Mouse (Mus musculus) cortical plate, adult 2 months (tissue): ENCODE measurements around the gene Il17rc. TPM values are rescaled to one million over a fixed set of nuclear protein-coding genes. Genes with fewer than 3 reads are reported as not detected.

Source experiments
- H3K27ac ChIP-seq: fragments of 200-500 bp; 2 replicates; pipeline ENCODE4 v1.5.1; 2012; ENCODE audit warnings: low read length, control low read depth, inconsistent platforms; ENCODE audit not compliant: insufficient read depth
- H3K4me1 ChIP-seq: fragments of 200-500 bp; 2 replicates; pipeline ENCODE4 v1.6.1; 2011; ENCODE audit warnings: low read length; ENCODE audit not compliant: control insufficient read depth, insufficient read depth
- H3K4me3 ChIP-seq: fragments of 200-500 bp; 2 replicates; pipeline ENCODE4 v1.5.1; 2011; ENCODE audit warnings: mild to moderate bottlenecking, low read length, control low read depth; ENCODE audit not compliant: insufficient read depth
- CTCF ChIP-seq: fragments of 200-500 bp; IDR thresholded peaks from 2 replicates; pipeline ENCODE4 v1.5.1; 2011; ENCODE audit warnings: mild to moderate bottlenecking, control low read depth, low read length; ENCODE audit not compliant: insufficient read depth; ENCODE audit errors: extremely low read depth
- POLR2A ChIP-seq: fragments of 200-500 bp; IDR thresholded peaks from 2 replicates; pipeline ENCODE4 v1.6.1; 2011; ENCODE audit warnings: mild to moderate bottlenecking, low read length, control low read depth; ENCODE audit not compliant: insufficient read depth; ENCODE audit errors: extremely low read depth
- polyA plus RNA-seq: library from polyadenylated mRNA; depleted of rRNA; stranded (reverse); fragments of >200 nt; gene quantifications from 2 replicates; pipeline ENCODE4 v1.2.3, GENCODE M21; 2012; rRNA removed

Il17rc gene
- polyA plus RNA-seq, result 6.9 and 7.3 TPM in 2 replicates

DNA sequence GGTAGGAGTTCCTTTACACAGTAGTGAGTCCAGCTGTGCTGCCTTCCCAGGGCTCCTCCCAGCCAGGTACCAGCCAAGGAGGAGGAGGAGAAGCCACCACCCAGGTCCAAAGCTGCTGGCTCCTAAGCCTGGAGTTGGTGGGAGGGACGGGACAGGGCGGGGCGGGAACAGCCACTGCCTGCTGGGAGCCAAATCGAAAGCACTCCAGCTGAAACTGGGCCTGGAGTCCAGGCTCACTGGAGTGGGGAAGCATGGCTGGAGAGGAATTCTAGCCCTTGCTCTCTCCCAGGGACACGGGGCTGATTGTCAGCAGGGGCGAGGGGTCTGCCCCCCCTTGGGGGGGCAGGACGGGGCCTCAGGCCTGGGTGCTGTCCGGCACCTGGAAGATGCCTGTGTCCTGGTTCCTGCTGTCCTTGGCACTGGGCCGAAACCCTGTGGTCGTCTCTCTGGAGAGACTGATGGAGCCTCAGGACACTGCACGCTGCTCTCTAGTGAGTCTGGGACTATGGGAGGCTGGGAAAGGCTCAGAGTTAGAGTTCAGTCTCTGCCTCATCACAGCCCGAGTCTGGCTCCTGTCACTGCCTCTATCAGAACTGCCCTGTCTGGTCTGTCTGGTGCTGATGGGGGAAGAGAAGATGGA, at the start of gene Il17rc:
Il17rc (plus strand) TSS at position 131 of the 640 bp plus-strand sequence.
- H3K27ac ChIP-seq, result no peak within 1 kb of the TSS
- TF ChIP-seq CTCF (no peak), POLR2A (no peak)

DNA sequence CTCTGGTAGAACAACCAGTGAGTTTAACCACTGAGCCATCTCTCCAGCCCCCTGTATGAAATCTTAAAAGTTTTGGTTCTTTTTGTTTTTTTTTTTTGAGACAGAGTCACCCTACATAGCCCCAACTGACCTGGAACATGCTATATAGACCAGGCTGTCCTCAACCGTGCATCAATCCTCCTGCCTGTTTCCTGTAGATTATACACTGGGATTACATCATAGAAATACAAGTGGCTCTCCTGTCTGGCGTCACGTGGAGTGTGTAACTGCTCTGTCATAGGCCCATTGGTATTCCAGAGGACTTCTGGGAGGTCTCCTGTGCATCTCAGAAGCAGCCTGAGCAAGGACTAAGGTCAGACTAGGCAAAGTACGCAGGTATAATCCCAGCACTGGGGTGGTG, 48.2 kb upstream of the Il17rc start:
- Histone ChIP-seq H3K4me1 (peaks cover 5% of the 10 kb centered on the region), H3K4me3 (no peak overlapping the region), H3K27ac (no peak overlapping the region)
- no peak for TF ChIP-seq CTCF
- TF ChIP-seq POLR2A, result no peak

More for the DNA sequence above, at the start of gene Il17rc:
- H3K4me3 ChIP-seq, result no peak within 1 kb of the TSS
- H3K4me1 ChIP-seq, result no peaks in the 10 kb centered on the region

DNA sequence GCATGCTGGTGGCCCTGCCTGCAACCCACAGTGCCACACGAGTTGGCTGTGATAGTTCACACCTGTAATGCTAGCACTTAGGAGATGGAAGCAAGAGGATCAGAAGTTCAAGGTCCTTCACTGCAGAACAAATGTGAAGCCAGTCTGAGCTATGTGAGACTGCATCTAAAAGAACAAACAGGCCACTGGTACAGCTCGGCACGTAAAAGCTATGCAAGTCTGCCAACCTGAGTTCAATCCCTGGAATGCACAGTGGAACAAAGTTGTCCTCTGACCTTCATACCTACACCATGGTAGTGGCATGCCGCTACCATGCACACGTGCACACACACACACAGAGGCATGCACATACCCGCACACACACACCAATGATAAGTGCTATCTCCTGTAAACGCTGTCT, 47.0 kb upstream of the Il17rc start:
- Histone ChIP-seq H3K4me1 (no peaks in the 10 kb centered on the region), H3K4me3 (no peak overlapping the region), H3K27ac (no peak overlapping the region)
- TF ChIP-seq POLR2A (no peak), CTCF (no peak)

DNA sequence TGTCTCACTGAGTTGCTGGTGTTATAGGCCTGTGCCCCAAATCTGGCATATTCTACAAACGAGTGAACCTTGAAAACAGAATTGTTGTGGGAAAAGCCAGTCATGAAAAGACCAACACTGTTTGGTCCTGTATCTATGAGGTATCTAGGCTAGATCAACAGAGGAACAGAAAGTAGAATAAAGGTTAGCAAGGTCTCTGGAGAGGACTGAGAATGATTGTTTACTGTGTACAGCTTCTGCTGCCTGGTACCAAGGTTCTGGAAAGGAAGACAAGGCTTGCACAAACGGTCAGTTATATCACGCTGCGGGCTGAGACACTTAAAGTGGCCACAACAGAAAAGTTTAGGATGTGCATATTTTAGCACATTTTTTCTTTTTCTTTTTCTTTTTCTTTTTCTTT, 44.5 kb upstream of the Il17rc start:
- H3K27ac ChIP-seq, result no peak overlapping the region

DNA sequence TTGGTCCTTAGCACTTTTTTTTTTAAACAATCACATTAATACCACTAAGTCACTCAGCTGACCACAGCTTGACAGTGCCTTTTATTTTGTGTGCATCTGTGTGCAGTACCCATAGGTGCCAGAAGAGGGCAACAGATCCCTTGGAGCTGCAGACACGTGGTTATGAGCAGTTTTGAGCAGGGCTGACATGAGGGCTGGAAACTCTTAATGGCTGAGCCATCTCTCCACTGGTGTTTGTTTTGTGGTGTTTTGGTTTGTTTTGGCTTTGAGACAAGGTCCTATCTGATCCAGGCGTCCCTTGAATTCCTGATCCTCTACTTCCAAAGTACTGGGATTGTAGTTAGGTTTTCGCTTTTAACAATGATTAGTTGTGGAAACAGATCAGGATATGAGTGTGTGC, 43.8 kb upstream of the Il17rc start:
- TF ChIP-seq CTCF, result no peak
- TF ChIP-seq POLR2A, result no peak
- H3K27ac ChIP-seq, result no peak overlapping the region
- H3K4me3 ChIP-seq, result no peak overlapping the region
- H3K4me1 ChIP-seq, result no peaks in the 10 kb centered on the region

More for the DNA sequence above, 44.5 kb upstream of the Il17rc start:
- Histone ChIP-seq H3K4me1 (no peaks in the 10 kb centered on the region), H3K4me3 (no peak overlapping the region)
- TF ChIP-seq CTCF, result no peak
- TF ChIP-seq POLR2A, result no peak

DNA sequence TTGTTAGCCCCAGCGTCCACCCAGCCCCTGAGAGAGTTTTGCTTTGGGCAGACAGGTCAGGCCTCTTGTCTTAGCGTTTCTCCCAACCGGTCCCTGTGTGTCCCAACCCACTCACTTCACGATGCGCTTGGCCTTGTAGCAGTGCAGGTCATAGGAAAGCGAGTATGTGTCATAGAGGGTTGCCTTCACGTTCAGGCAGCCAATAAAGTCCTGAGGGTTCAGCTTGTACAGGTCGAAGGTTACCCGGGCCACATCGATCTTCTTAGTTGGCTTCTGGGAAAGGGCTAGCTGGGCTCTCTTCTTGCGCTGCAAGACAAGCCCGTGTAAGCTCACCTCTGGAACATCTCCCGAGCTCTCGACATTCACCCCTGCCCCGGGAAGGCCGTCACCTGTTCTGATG, 43.2 kb upstream of the Il17rc start:
- TF ChIP-seq CTCF (no peak), POLR2A (no peak)
- Histone ChIP-seq H3K4me3 (no peak overlapping the region), H3K27ac (no peak overlapping the region), H3K4me1 (no peaks in the 10 kb centered on the region)

DNA sequence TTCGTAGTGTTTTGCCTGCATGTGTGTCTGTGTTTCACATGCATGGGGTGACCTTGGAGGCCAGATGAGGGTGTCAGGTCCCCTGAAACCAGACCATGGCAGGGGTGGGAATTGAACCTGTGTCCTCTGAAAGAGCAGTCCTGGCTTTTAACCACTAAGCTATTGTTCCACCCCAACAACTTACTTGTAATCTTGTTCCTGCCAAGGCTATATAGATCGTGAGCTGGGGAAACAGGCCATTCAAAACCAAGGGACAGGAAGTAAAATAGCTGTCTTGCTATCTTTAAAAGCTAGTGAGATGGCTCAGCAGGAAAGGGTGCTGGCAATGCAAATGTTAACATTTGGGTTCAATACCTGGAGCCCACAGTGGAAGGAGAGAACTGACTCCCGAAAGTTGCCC, 41.3 kb upstream of the Il17rc start:
- no peak for TF ChIP-seq CTCF
- TF ChIP-seq POLR2A, result no peak
- no peak overlapping the region for H3K27ac ChIP-seq
- no peak overlapping the region for H3K4me3 ChIP-seq
- H3K4me1 ChIP-seq, result no peaks in the 10 kb centered on the region

DNA sequence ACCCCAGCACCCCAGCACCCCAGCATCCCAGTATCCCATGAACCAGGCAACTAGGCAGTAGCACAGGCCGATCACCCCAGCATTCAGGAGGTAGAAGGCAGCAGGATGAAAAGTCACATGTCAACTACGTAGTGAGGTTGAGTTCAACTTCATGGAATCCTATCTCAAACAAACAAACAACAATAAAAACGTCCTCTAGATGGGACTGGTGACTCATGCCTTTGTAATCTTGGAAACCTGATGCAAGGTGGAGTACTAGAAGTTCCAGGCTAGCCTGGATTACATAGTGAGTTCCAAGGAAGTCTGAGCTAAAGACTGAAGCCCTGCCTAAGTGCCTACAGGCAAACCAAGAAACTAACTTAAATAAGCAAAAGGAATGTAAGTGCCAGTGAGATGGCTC, 40.4 kb upstream of the Il17rc start:
- no peak overlapping the region for H3K27ac ChIP-seq
- TF ChIP-seq POLR2A, result no peak
- no peak for TF ChIP-seq CTCF
- H3K4me1 ChIP-seq, result no peaks in the 10 kb centered on the region
- no peak overlapping the region for H3K4me3 ChIP-seq

DNA sequence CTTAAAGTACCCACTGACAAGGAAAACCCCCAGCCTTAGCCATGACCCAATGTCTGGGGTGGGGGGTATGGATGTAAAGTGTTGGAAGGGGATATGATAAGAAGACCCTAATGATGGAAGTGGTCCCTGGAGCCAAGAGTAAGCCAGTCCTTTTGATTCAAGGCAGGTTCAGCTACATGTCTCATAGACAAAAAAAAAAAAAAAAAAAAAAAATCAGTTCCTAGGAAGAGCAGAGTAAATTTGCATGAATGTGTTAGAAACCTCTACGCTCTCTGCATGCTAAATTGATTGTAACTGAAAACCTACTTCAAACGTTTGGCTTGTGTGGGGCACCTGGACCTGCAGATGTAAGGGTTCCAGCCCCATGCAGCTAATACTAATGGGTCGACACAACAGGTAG, 39.4 kb upstream of the Il17rc start:
- H3K27ac ChIP-seq, result no peak overlapping the region
- no peaks in the 10 kb centered on the region for H3K4me1 ChIP-seq
- H3K4me3 ChIP-seq, result no peak overlapping the region
- TF ChIP-seq POLR2A (no peak), CTCF (no peak)

DNA sequence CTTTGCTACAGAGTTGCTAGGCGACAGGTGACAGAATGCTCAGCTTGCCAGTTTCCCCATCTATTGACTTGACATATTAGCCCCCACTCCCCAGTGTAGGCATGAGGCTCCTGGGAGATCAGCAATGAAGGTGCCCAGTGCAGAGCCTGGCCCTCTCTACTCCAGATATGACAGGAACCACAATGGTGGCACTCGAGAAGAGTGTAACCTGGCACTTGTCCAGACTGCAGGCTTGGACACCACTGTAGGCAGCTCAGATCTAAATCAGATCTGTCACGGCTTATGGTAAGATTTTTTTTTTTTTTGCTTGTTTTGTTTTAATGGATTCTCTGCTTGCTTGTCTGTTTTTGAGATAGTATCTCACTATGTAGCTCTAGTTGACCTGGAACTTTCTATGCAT, 37.6 kb upstream of the Il17rc start:
- TF ChIP-seq POLR2A, result no peak
- TF ChIP-seq CTCF, result no peak
- H3K4me3 ChIP-seq, result no peak overlapping the region
- no peak overlapping the region for H3K27ac ChIP-seq
- no peaks in the 10 kb centered on the region for H3K4me1 ChIP-seq

DNA sequence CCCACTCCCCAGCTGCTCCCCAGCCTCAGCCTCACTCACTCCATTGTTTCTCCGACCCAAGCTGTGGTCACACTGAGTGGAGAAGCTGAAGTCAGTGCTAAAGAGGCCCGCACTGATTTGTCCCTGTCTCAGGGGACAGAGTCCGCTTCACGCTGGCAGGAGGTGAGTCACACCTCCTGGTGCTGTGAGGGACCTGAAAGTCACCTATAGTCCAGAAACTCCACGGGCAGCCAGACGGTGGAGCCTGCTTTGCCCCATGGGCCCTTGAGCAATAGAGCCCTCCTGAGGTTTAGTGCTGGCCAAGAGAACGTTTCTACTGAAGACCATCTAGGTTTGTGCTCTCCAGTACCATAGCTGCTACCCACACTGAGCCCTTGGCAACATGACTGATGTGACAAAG, 36.5 kb upstream of the Il17rc start:
- Histone ChIP-seq H3K4me1 (no peaks in the 10 kb centered on the region), H3K4me3 (no peak overlapping the region), H3K27ac (no peak overlapping the region)
- no peak for TF ChIP-seq CTCF
- TF ChIP-seq POLR2A, result no peak
